Comparison of ENCODE assay signal across 16 mouse cellular contexts in genomic region chr17:64398708-64399107, GRCm38 (mm10).
"Had no signal": no experiment of that assay in that cellular context is flagged by ENCODE, and none has a peak within 500 bp of the region (broad histone marks: within the 10 kb centered on the region; RNA-seq: fewer than 3 reads in every experiment).

No protein-coding gene starts in this region.

- ATAC-seq: intestine, postnatal 0 days; liver, embryonic 12.5 days; midbrain, embryonic 15.5 days had no signal

- H3K27ac ChIP-seq: limb, embryonic 13.5 days; liver, embryonic 12.5 days; liver, embryonic 15.5 days; lung, embryonic 15.5 days; midbrain, embryonic 12.5 days; midbrain, embryonic 15.5 days; neural tube, embryonic 13.5 days; stomach, embryonic 15.5 days had no signal

- H3K27me3 ChIP-seq: limb, embryonic 13.5 days; liver, embryonic 12.5 days; lung, embryonic 15.5 days; midbrain, embryonic 12.5 days; midbrain, embryonic 15.5 days; neural tube, embryonic 13.5 days; stomach, embryonic 15.5 days had no signal

- DNase-seq: kidney, postnatal 10 days; left cerebral cortex, postnatal 4 days; liver; right cerebral cortex, postnatal 25 days; spleen, adult 18-20 months; thymus, adult 2 months; thymus, postnatal 25 days had no signal

- H3K9me3 ChIP-seq: liver, embryonic 12.5 days; liver, embryonic 15.5 days; lung, embryonic 15.5 days; midbrain, embryonic 12.5 days; midbrain, embryonic 15.5 days; neural tube, embryonic 13.5 days; stomach, embryonic 15.5 days had no signal

- H3K4me2 ChIP-seq: limb, embryonic 13.5 days; liver, embryonic 12.5 days; liver, embryonic 15.5 days; lung, embryonic 15.5 days; midbrain, embryonic 12.5 days; midbrain, embryonic 15.5 days; neural tube, embryonic 13.5 days; stomach, embryonic 15.5 days had no signal

- H3K36me3 ChIP-seq: limb, embryonic 13.5 days; liver, embryonic 12.5 days; liver, embryonic 15.5 days; lung, embryonic 15.5 days; midbrain, embryonic 12.5 days; midbrain, embryonic 15.5 days; neural tube, embryonic 13.5 days; stomach, embryonic 15.5 days had no signal

- H3K4me1 ChIP-seq: liver, embryonic 12.5 days; liver, embryonic 15.5 days; stomach, embryonic 15.5 days had no signal

- H3K9ac ChIP-seq: limb, embryonic 13.5 days; liver, embryonic 12.5 days; liver, embryonic 15.5 days; lung, embryonic 15.5 days; midbrain, embryonic 12.5 days; midbrain, embryonic 15.5 days; neural tube, embryonic 13.5 days; stomach, embryonic 15.5 days had no signal

- H3K4me3 ChIP-seq: limb, embryonic 13.5 days; liver, embryonic 12.5 days; liver, embryonic 15.5 days; lung, embryonic 15.5 days; midbrain, embryonic 12.5 days; midbrain, embryonic 15.5 days; neural tube, embryonic 13.5 days; stomach, embryonic 15.5 days had no signal
